Mouse (Mus musculus) kidney, adult 2 months (tissue): ENCODE data around the gene Kpna3. TPM values are rescaled to one million over a fixed set of nuclear protein-coding genes. Genes with fewer than 3 reads are reported as not detected.

Experiments
- DNase-seq: peaks from one replicate; pipeline ENCODE4 v3.0.0; 2021
- H3K27ac ChIP-seq: fragments of 200-500 bp; 2 replicates; pipeline ENCODE4 v1.5.1; 2012; ENCODE audit warnings: low read depth, low read length, control low read depth, inconsistent platforms; ENCODE audit not compliant: insufficient read depth
- H3K27me3 ChIP-seq: fragments of 200-500 bp; replicated peaks from 2 replicates; pipeline ENCODE4 v1.6.1; 2012; ENCODE audit warnings: mild to moderate bottlenecking, moderate library complexity, low read length, inconsistent platforms; ENCODE audit not compliant: control insufficient read depth, insufficient read depth
- H3K36me3 ChIP-seq: fragments of 200-500 bp; 2 replicates; pipeline ENCODE4 v1.6.1; 2012; ENCODE audit warnings: mild to moderate bottlenecking, moderate library complexity, low read length, inconsistent platforms; ENCODE audit not compliant: control insufficient read depth, insufficient read depth
- H3K4me1 ChIP-seq: fragments of 200-500 bp; 2 replicates; pipeline ENCODE4 v1.6.1; 2011; ENCODE audit warnings: low read length; ENCODE audit not compliant: control insufficient read depth, insufficient read depth
- H3K4me3 ChIP-seq: fragments of 200-500 bp; 2 replicates; pipeline ENCODE4 v1.5.1; 2011; ENCODE audit warnings: mild to moderate bottlenecking, low read depth, low read length, control low read depth; ENCODE audit not compliant: insufficient read depth
- CTCF ChIP-seq: fragments of 200-500 bp; conservative IDR thresholded peaks from 2 replicates; pipeline ENCODE4 v1.5.1; 2011; ENCODE audit warnings: low read depth, mild to moderate bottlenecking, control low read depth, low read length, moderate library complexity, mixed read lengths; ENCODE audit not compliant: insufficient read depth, insufficient read length
- POLR2A ChIP-seq: fragments of 200-500 bp; IDR thresholded peaks from one replicate; pipeline ENCODE4 v1.6.1; 2011; ENCODE audit warnings: low read depth, low read length, control low read depth
- WGBS: fragments of 180-500 bp; shearing (Covaris S2); methylation state at CpG from one replicate; pipeline ENCODE4 v1.1.7; 2018; 5-methylcytosine and 5-hydroxymethylcytosine counted together
- polyA plus RNA-seq: library from polyadenylated mRNA; depleted of rRNA; stranded (reverse); fragments of >200 nt; gene quantifications from 2 replicates; pipeline ENCODE4 v1.2.3, GENCODE M21; 2012

Kpna3 gene
- polyA plus RNA-seq, 1 experiment: 8.4 TPM

DNA sequence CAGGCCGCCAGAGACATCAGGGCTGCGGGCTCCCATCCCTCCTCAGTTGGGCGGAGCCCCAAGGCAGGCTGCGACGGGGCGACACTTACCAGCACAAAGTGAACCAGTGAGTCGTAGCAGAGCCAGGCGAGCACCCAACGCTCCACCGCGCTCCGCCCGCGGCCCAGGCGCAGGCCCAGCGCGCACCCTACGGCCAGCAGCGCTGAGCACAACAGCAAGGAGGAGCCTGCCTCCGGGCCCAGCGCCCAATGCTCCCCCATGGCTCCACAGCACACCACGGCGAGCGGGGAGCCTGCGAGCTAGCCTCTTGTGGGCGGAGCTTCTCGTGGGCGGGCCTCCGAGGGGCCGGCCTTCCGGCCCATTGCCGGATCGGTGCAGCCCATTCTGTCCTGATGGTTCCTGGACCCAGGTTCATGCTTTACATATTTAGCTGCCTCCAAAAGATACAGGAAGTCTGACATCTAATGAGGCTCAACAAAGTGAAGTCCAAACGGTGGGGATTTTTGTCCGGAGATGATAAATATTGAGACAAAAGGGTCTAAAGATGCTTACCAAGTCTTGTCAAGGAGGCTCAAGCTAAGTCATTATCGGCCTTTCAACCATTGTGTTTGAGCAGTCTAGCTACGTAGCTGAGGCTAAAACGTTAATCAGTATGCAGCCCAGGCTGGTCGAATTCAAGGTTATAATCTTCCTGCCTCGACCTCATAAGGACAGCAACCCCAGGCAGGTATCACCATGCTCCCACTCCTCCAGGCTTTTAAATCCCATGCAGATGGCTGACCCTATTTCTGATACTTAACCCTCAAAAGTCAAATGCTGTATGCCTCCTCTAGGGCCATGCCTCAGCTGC is 79.3 kb downstream of the Kpna3 start, which contains the start of gene Ebpl:
Ebpl (minus strand) TSS at position 309 of the 850 bp plus-strand sequence.
- WGBS: 1% methylated on average over 40 of the region's 40 CpGs
- H3K4me1 ChIP-seq: peaks cover 5% of the 10 kb centered on the region
- no peaks in the 10 kb centered on the region for H3K27me3 ChIP-seq
- H3K4me3 ChIP-seq: peak within 1 kb of the TSS; percentile 49
- H3K27ac ChIP-seq: peak within 1 kb of the TSS; percentile 41
- TF ChIP-seq CTCF (no peak), POLR2A (no peak)
- no peaks in the 10 kb centered on the region for H3K36me3 ChIP-seq
- peak; percentile 96 for DNase-seq

DNA sequence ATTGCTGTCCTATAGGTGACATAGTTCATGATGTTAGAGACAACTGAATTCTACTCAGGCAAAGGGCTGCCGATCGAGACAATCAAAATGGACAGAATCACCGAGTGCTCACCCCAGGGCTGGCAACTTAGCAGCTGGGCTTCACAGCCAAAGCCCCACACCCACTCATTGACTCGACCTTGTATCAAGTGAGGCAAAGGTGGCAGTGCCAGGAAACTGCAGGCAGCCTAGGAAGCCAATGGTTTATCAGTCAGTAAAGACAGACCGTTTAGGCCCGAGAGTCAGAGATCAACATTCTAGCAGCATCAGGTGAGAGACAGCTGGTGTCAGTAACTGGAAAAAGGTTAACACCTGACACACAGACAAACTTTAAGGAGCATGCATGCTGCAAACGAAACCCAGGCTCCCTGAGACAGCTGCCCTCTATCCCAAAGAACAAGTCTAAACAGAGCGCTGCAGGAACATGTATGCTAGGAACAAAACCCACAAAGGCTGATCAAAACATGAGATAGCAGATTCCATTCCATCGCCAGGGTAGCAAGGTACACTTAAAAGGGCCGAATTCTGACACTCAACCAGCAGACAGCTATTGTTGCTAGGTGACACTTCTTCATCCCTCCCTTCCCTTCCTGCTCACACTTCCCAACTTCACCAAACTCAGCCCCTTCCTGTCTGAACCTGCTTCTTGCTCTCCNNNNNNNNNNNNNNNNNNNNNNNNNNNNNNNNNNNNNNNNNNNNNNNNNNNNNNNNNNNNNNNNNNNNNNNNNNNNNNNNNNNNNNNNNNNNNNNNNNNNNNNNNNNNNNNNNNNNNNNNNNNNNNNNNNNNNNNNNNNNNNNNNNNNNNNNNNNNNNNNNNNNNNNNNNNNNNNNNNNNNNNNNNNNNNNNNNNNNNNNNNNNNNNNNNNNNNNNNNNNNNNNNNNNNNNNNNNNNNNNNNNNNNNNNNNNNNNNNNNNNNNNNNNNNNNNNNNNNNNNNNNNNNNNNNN is 85.1 kb downstream of the Kpna3 start:
- H3K36me3 ChIP-seq: no peaks in the 10 kb centered on the region
- H3K4me3 ChIP-seq: no peak overlapping the region
- DNase-seq: no peak
- no peaks in the 10 kb centered on the region for H3K27me3 ChIP-seq
- H3K27ac ChIP-seq: no peak overlapping the region
- no peak for TF ChIP-seq CTCF
- no peak for TF ChIP-seq POLR2A
- 79% methylated on average over 10 of the region's 10 CpGs for WGBS
- H3K4me1 ChIP-seq: no peaks in the 10 kb centered on the region

DNA sequence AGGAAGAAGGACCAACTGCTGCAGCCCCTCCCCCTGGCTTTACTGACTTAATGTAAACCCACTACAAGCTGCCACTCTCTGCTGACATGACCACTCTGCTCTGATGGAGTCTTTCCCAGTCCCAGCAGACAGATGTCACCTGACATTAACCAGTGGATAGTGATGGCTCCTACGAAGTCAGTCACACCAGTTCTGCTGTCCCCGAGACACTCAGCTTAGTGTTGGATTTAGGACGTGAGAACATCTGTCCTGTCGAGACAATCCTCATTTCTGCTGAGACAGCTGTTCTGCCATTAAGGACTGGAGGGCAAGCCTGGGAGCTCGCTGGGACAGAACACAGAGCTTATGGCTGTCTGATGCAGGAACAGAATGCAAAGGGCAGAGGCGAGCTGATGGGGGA is 88.9 kb downstream of the Kpna3 start:
- no peak overlapping the region for H3K4me3 ChIP-seq
- DNase-seq: no peak
- H3K36me3 ChIP-seq: no peaks in the 10 kb centered on the region
- H3K27me3 ChIP-seq: no peaks in the 10 kb centered on the region
- no peaks in the 10 kb centered on the region for H3K4me1 ChIP-seq
- WGBS: 69% methylated on average over 6 of the region's 6 CpGs
- H3K27ac ChIP-seq: no peak overlapping the region
- TF ChIP-seq POLR2A (no peak), CTCF (no peak)

DNA sequence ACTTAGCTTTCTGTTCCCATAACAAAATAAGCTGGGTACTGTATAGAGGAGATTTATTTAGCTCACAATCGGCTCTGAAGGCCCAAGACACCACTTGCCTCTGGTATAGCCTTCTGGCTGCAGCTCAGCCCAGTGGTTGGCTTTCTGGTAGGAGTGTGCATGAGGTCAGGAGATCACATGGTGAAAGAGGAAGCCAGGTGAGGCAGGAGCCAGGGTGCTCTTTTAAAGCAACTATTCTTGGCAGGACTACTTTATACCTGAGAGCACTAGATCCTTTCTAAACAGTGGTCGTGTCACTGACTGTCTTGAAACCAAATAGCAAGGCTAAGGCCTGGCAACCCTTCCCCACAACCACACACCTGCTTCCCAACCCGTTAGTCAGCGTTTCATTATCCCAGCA is 89.8 kb downstream of the Kpna3 start:
- Histone ChIP-seq H3K4me3 (no peak overlapping the region), H3K36me3 (no peaks in the 10 kb centered on the region), H3K4me1 (no peaks in the 10 kb centered on the region), H3K27me3 (no peaks in the 10 kb centered on the region), H3K27ac (no peak overlapping the region)
- WGBS: 94% methylated on average over 4 of the region's 4 CpGs
- TF ChIP-seq CTCF (no peak), POLR2A (no peak)
- DNase-seq: no peak

DNA sequence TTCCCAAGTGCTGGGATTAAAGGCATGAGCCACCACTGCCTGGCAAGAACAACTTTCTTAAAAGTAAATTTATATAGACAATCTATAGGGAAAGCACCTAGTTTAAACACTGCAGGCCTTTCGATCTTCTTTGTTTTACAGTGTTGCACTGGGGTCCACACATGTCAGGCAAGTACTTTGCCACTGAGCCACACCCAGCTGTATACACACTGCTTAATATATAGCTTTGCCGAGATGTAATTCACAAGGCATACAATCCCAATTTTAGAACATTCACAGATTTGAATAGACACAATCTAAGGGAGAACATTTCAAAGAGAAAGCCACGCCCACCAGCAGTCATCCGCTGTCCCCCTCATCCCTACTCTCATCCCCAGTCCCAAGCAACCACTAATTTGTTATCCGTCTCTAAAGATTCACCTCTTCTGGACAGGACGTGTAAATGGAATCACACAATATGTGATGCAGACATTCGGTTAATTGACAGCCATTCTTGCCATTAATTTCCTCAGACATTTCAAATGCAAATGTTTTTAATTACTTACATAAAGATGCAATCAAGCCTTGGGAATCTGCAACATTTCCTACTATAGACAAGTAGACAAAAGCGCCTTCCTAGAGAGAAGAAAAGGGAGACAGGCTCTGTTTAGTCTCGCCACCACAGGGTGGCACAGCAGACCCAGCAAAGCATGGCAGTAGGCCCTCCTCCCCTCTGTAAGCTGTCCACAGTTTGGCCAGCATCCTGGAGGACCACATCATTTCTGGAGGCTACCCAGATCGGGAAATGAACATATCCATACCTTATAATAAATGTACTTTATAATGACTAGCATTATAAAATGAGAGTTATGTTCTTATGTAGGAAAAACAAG is 92.6 kb downstream of the Kpna3 start:
- no peaks in the 10 kb centered on the region for H3K36me3 ChIP-seq
- 87% methylated on average over 10 of the region's 10 CpGs for WGBS
- no peak overlapping the region for H3K4me3 ChIP-seq
- H3K4me1 ChIP-seq: no peaks in the 10 kb centered on the region
- H3K27ac ChIP-seq: no peak overlapping the region
- TF ChIP-seq POLR2A (no peak), CTCF (peak; percentile 54)
- no peaks in the 10 kb centered on the region for H3K27me3 ChIP-seq
- DNase-seq: no peak

DNA sequence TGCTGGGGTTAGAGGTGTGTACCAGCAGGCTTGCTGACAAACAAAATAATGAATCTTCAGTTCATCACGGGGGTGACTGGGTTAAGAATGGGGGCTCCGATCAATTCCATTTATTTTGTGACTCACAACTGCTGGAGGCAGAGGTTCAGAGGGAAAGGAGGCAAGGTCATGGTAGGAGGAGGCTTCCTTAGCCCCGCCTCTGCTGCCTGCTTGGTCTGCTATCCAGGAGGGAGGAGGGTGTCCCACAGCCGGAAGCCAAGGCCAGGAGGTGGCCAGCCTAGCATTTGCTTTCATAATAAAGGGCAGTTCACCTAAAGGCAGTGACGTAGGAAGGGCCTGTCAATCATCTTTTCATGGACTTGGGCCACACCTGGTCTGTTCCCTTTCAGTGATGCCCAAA is 95.1 kb downstream of the Kpna3 start:
- no peaks in the 10 kb centered on the region for H3K36me3 ChIP-seq
- TF ChIP-seq CTCF (no peak), POLR2A (no peak)
- no peak overlapping the region for H3K4me3 ChIP-seq
- WGBS: 79% methylated on average over 5 of the region's 5 CpGs
- H3K27ac ChIP-seq: no peak overlapping the region
- no peak for DNase-seq
- H3K4me1 ChIP-seq: no peaks in the 10 kb centered on the region
- H3K27me3 ChIP-seq: no peaks in the 10 kb centered on the region
